Mouse (Mus musculus) kidney, adult 2 months (tissue): Measurements from ENCODE around the gene Sdk1.

ENCODE experiments used
- CTCF ChIP-seq: fragments of 200-500 bp; conservative IDR thresholded peaks from 2 replicates; pipeline ENCODE4 v1.5.1; 2011; ENCODE audit warnings: low read depth, mild to moderate bottlenecking, control low read depth, low read length, moderate library complexity, mixed read lengths; ENCODE audit not compliant: insufficient read depth, insufficient read length
- POLR2A ChIP-seq: fragments of 200-500 bp; IDR thresholded peaks from one replicate; pipeline ENCODE4 v1.6.1; 2011; ENCODE audit warnings: low read depth, low read length, control low read depth

- TF ChIP-seq POLR2A (no peak), CTCF (no peak)
These were observed 34.2 kb upstream of the Sdk1 start for GRCm38 (mm10) chr5:141207061-141207460.
